Mouse (Mus musculus): Measurements from ENCODE around the gene Cacna1i.

DNA sequence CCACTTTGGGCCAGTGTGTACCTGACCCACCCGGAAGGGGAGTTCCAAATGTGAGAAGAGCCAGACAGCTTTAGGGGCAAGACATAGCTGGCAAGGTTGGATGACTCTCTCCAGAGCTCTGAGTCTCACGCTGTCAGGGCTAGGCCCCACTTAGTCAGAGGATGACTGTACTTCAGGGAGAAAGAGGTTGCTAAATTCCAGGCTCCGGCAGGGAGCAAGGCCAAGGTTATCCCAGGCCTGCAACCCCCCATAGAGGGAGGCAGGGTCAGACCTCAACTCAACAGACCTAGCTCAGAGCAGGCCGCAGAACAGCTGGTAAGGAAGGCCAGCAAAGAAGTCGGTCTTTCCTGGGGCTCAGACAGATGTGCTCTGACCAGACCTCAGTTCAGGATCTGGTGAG is 63.4 kb downstream of the Cacna1i start:
- TF ChIP-seq GATA1 (IDR thresholded peaks at IDR 0.05; ENCODE audit: borderline replicate concordance, low read length) (no peak), FLI1 (IDR thresholded peaks at IDR 0.05; ENCODE audit: low read length) (no peak)
